In the genomic region with DNA sequence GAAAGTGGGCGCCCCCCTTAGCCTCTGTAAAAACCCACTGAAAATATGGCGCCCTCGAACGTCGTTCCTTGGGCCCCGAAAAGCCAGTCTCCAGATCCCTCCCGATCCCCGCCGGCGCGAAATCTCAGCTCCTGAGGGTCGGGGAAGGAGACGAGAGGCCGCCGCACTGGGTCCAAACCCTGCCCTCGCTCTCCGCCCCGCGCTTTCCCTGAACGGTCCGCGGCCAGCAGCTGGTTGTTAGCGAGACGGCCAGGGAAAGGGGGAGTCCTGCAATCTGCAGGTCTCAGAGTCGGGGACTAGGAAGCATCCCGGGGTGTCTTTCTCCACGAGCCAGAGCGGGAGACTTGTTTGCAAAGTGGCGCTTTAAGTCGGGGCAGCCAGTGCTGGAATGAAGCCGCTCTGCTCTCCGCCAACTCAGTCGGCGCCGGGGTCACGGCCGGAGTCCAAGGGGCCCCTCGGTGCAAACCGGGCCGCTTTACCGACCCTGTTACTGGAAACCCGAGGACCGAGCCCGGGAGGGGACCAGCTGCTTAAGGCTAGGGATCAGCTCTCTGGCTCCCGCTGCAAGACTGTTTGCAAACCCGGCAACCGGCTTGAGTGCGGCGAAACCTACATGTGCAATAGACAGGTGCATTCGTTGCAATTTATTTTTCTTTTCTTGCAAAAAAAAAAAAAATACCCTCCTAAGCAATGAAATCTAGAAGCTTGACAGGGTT, we compare ENCODE assay signal across 8 mouse cellular contexts.
DNase-seq lines count a peak whose midpoint lies in the region; ATAC-seq and TF ChIP-seq lines count a peak whose summit lies in the region.

No protein-coding gene starts in this region.

- no peak overlapping the region for H3K27ac ChIP-seq in brown adipose tissue, adult 24 weeks (replicated peaks; ENCODE audit: low read depth, low read length)
- H3K27ac ChIP-seq in forebrain, embryonic 15.5 days (replicated peaks): peak overlapping the region; percentile 94
- H3K27ac ChIP-seq in lung, embryonic 16.5 days (ENCODE audit: low read length): no peak overlapping the region

- peak overlapping the region; percentile 98 for H3K4me2 ChIP-seq in forebrain, embryonic 15.5 days (replicated peaks)
- H3K4me2 ChIP-seq in lung, embryonic 16.5 days (ENCODE audit: low read depth, low read length): peak overlapping the region; percentile 96

- peaks cover 14% of the 10 kb centered on the region for H3K27me3 ChIP-seq in G1E (ENCODE audit: insufficient read depth, low read length)
- H3K27me3 ChIP-seq in forebrain, embryonic 15.5 days: no peaks in the 10 kb centered on the region; the same call in none of the 2 replicates
- H3K27me3 ChIP-seq in lung, embryonic 16.5 days (ENCODE audit: control insufficient read depth, insufficient read depth, low read depth, low read length): peaks cover 14% of the 10 kb centered on the region

- intact Hi-C loops in heart, postnatal 36 days (cut with DNase I): loop anchor here (5.0 kb wide), 2 partner anchors 46 to 316 kb away; no protein-coding TSS in a partner anchor

- WGBS in forebrain, embryonic 15.5 days: under 1% methylated on average over 50 of the region's 50 CpGs
- WGBS in lung, embryonic 16.5 days: under 1% methylated on average over 50 of the region's 50 CpGs

- H3K9me3 ChIP-seq in G1E (replicated peaks): peaks cover 3% of the 10 kb centered on the region; the same call in 1 of the 2 replicates
- no peaks in the 10 kb centered on the region for H3K9me3 ChIP-seq in forebrain, embryonic 15.5 days
- no peaks in the 10 kb centered on the region for H3K9me3 ChIP-seq in lung, embryonic 16.5 days (ENCODE audit: control insufficient read depth, low read length)

- no peak for DNase-seq in G1E (ENCODE audit: low spot score)
- peak; percentile 42 to 69 for DNase-seq in heart, postnatal 36 days
- DNase-seq in layer of hippocampus, adult 9-11 months: peak; percentile 15
- DNase-seq in right cerebral cortex, postnatal 10 days (ENCODE audit: low spot score in 2 of 2): peak; percentile 56 to 61
- DNase-seq in c-Kit-positive CD71-positive TER-119-positive erythroid progenitor cells, embryonic 14.5 days (ENCODE audit: low spot score): no peak

- no peak for ATAC-seq in G1E (ENCODE audit: extremely low read depth, insufficient number of reproducible peaks, low FRiP score, poor library complexity, severe bottlenecking)
- peak; percentile 37 for ATAC-seq in forebrain, embryonic 15.5 days (replicated peaks)
- peak; percentile 51; the same call in 1 of the 2 replicates for ATAC-seq in lung, embryonic 16.5 days (ENCODE audit: low read depth)

- H3K36me3 ChIP-seq in G1E (replicated peaks): no peaks in the 10 kb centered on the region
- no peaks in the 10 kb centered on the region for H3K36me3 ChIP-seq in forebrain, embryonic 15.5 days
- no peaks in the 10 kb centered on the region for H3K36me3 ChIP-seq in lung, embryonic 16.5 days (ENCODE audit: control insufficient read depth, insufficient read depth, low read length)

- H3K4me3 ChIP-seq in G1E (ENCODE audit: low read depth, low read length): peak overlapping the region; percentile 77
- H3K4me3 ChIP-seq in brown adipose tissue, adult 24 weeks (ENCODE audit: insufficient read depth, low read depth, low read length): peak overlapping the region; percentile 88
- peak overlapping the region; percentile 96 for H3K4me3 ChIP-seq in forebrain, embryonic 15.5 days
- peak overlapping the region; percentile 93 for H3K4me3 ChIP-seq in lung, embryonic 16.5 days (ENCODE audit: low read length)

- H3K9ac ChIP-seq in forebrain, embryonic 15.5 days (replicated peaks): peak overlapping the region; percentile 91
- peak overlapping the region; percentile 90 for H3K9ac ChIP-seq in lung, embryonic 16.5 days (ENCODE audit: low read length)

- no peak for TF ChIP-seq CTCF in G1E (IDR thresholded peaks at IDR 0.05; ENCODE audit: low read depth, low read length)

- H3K4me1 ChIP-seq in G1E (ENCODE audit: insufficient read depth, low read depth, low read length): peaks cover 12% of the 10 kb centered on the region
- no peaks in the 10 kb centered on the region for H3K4me1 ChIP-seq in brown adipose tissue, adult 24 weeks (ENCODE audit: control insufficient read depth, insufficient read depth, insufficient read length, low read length)
- H3K4me1 ChIP-seq in forebrain, embryonic 15.5 days: peaks cover 14% of the 10 kb centered on the region
- H3K4me1 ChIP-seq in lung, embryonic 16.5 days (replicated peaks; ENCODE audit: control insufficient read depth, insufficient read depth, low read length): peaks cover 13% of the 10 kb centered on the region

Comparison
In these comparisons a context has a peak if more than half of its experiments do, and no peak if none do; other contexts are left out.
1. DNase-seq: peak in heart, postnatal 36 days (2 of 2), layer of hippocampus, adult 9-11 months (single experiment) and right cerebral cortex, postnatal 10 days (2 of 2); none in G1E (single experiment) and c-Kit-positive CD71-positive TER-119-positive erythroid progenitor cells, embryonic 14.5 days (single experiment).
2. Peak in every context shown above with its lines, with median percentiles within 50 percentile points of each other: H3K4me3 ChIP-seq.